Mouse (Mus musculus) forebrain, embryonic 12.5 days (tissue): ENCODE measurements around the gene Gm6020. TPM values are rescaled to one million over a fixed set of nuclear protein-coding genes. Genes with fewer than 3 reads are reported as not detected.
"Not testable (repeated sequence)": the region's sequence is repeated elsewhere in the genome, so short reads cannot be mapped to it uniquely, and the experiment has no call there.

Source experiments
- ATAC-seq: fragments of 200-750 bp; cut with Nextera tagmentation; 2 replicates; pipeline ENCODE4 v1.8.0; 2017; ENCODE audit warnings: moderate TSS enrichment; ENCODE audit not compliant: low FRiP score
- H3K27ac ChIP-seq: fragments of 300-500 bp; sonication (generic); 2 replicates; pipeline ENCODE4 v1.5.1; 2016; ENCODE audit warnings: mild to moderate bottlenecking
- H3K27me3 ChIP-seq: fragments of 300-500 bp; sonication (generic); 2 replicates; pipeline ENCODE4 v1.6.1; 2016; ENCODE audit warnings: mild to moderate bottlenecking
- H3K36me3 ChIP-seq: fragments of 300-500 bp; sonication (generic); replicated peaks from 2 replicates; pipeline ENCODE4 v1.6.1; 2016; ENCODE audit warnings: mild to moderate bottlenecking
- H3K4me1 ChIP-seq: fragments of 300-500 bp; sonication (generic); 2 replicates; pipeline ENCODE4 v1.6.1; 2016
- H3K4me2 ChIP-seq: fragments of 300-500 bp; sonication (generic); 2 replicates; pipeline ENCODE4 v1.6.1; 2016; ENCODE audit warnings: mild to moderate bottlenecking, moderate library complexity
- H3K4me3 ChIP-seq: fragments of 300-500 bp; sonication (generic); replicated peaks from 2 replicates; pipeline ENCODE4 v1.5.1; 2016; ENCODE audit warnings: mild to moderate bottlenecking
- H3K9ac ChIP-seq: fragments of 300-500 bp; sonication (generic); 2 replicates; pipeline ENCODE4 v1.6.1; 2016; ENCODE audit warnings: mild to moderate bottlenecking
- H3K9me3 ChIP-seq: fragments of 300-500 bp; sonication (generic); 2 replicates; pipeline ENCODE4 v1.6.1; 2016
- WGBS: fragments of 180-500 bp; shearing (Covaris S2); methylation state at CpG from one replicate; pipeline ENCODE4 v1.1.7; 2016; 5-methylcytosine and 5-hydroxymethylcytosine counted together
- polyA plus RNA-seq: library from polyadenylated mRNA; unstranded; fragments of >200 nt; fragmentation: Nextera tagmentation; extraction: Ambion mirVana; gene quantifications from 2 replicates; pipeline ENCODE4 v1.2.1, GENCODE M21; 2016

Gene Gm6020
- not detected in 2 replicates for polyA plus RNA-seq

- H3K4me2 ChIP-seq, H3K27ac ChIP-seq, H3K27me3 ChIP-seq, H3K4me1 ChIP-seq, H3K9ac ChIP-seq, H3K4me3 ChIP-seq, ATAC-seq, H3K36me3 ChIP-seq: not testable (repeated sequence)
- H3K9me3 ChIP-seq = peaks cover 27% of the 10 kb centered on the region
- WGBS = 86% methylated on average over 2 of the region's 2 CpGs
Measured at GRCm38 (mm10) chr19:61183590-61183989, at the start of gene Gm6020. Gene Gm6020, plus strand, starts transcription at chr19:61183890.

DNA sequence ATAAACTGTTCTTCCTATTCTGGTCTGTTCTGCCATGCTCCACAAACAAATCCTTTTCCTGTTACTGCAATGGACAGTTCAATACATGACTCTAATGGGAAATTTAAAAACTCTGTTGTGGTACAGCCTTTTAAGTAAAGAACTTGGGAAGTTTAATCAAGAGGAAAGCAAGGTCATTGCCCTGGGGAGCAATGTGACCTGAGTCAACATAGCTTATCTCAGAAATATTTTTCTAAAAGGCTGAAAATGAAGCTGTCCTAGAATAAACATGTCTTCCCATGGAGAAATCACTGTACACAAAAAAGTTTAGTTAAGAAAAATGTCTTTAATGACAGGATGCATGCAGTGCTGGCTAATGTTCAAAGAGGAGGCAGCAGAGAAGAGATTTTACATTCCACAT is 45.0 kb upstream of the Gm6020 start:
- H3K4me3 ChIP-seq = no peak overlapping the region
- no peak overlapping the region for H3K9ac ChIP-seq
- peaks cover 12% of the 10 kb centered on the region for H3K4me1 ChIP-seq
- no peak overlapping the region for H3K4me2 ChIP-seq
- H3K9me3 ChIP-seq = no peaks in the 10 kb centered on the region
- no peak overlapping the region for H3K27ac ChIP-seq
- H3K36me3 ChIP-seq = no peaks in the 10 kb centered on the region
- H3K27me3 ChIP-seq = no peaks in the 10 kb centered on the region
- ATAC-seq = no peak

- Histone ChIP-seq H3K4me2 (peak within 1 kb of the TSS; percentile 68), H3K27ac (0 out of 2 replicates have a peak within 1 kb of the TSS, but pooled peaks have one; percentile 36), H3K4me3 (peak within 1 kb of the TSS; percentile 64), H3K9me3 (no peaks in the 10 kb centered on the region), H3K4me1 (peaks cover 12% of the 10 kb centered on the region), H3K27me3 (no peaks in the 10 kb centered on the region), H3K36me3 (no peaks in the 10 kb centered on the region), H3K9ac (peak within 1 kb of the TSS; percentile 70)
- ATAC-seq = peak; percentile 100
- WGBS = under 1% methylated on average over 18 of the region's 18 CpGs
Measured at GRCm38 (mm10) chr19:61140342-61141206, 43.1 kb upstream of the Gm6020 start, which contains the start of gene Zfp950. Gene Zfp950, minus strand, starts transcription at chr19:61140840.

DNA sequence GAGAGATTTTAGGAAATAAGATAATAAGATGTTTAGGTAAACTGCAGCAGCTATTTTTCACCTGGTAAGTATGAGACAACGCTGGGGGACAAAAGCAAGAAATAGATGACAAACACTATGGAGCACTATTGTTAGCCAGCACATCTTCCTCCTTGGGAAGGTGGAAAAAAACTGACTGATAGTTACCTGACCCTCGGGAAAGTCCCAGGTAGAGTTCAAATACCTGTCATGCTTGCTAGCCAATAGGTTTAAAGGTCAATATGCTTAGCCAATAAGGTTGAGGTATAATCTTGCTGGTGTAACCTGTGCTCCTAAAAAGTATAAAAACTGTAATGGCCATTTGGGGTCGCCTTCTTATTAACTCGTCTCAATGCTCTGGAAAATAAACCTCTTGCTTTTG is 42.4 kb upstream of the Gm6020 start:
- H3K9ac ChIP-seq = peak overlapping the region; percentile 70; the same call in 1 of the 2 replicates
- no peaks in the 10 kb centered on the region for H3K27me3 ChIP-seq
- no peaks in the 10 kb centered on the region for H3K36me3 ChIP-seq
- H3K9me3 ChIP-seq = no peaks in the 10 kb centered on the region
- H3K4me1 ChIP-seq = peaks cover 12% of the 10 kb centered on the region
- H3K4me2 ChIP-seq = peak overlapping the region; percentile 68
- no peak overlapping the region for H3K27ac ChIP-seq
- H3K4me3 ChIP-seq = peak overlapping the region; percentile 64
- 28% methylated on average over 4 of the region's 4 CpGs for WGBS
- no peak for ATAC-seq

DNA sequence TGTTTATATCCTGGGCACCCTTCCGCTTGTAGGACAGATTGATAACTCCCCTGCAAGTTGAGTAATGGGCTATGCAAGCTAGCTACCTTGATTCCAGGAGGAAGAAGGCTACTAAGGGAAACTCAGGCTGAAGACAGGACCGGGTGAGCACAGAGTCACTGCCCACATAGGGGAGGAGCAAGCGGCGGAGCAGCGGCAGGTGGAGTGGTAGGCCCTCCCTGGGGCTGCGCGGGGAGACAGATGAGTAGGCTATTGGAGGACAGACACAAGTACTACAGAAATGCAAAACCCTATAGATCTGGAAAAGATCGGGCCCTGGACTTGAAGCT is 32.4 kb upstream of the Gm6020 start:
- Histone ChIP-seq H3K9ac (peak overlapping the region; percentile 45; the same call in 1 of the 2 replicates), H3K4me2 (peak overlapping the region; percentile 72), H3K9me3 (no peaks in the 10 kb centered on the region), H3K4me1 (peaks cover 7% of the 10 kb centered on the region), H3K4me3 (peak overlapping the region; percentile 42), H3K36me3 (no peaks in the 10 kb centered on the region), H3K27me3 (no peaks in the 10 kb centered on the region), H3K27ac (no peak overlapping the region)
- 6% methylated on average over 8 of the region's 8 CpGs for WGBS
- ATAC-seq = peak; percentile 9; the same call in 1 of the 2 replicates

- no peak overlapping the region for H3K27ac ChIP-seq
Measured at GRCm38 (mm10) chr19:61151701-61152420, 31.8 kb upstream of the Gm6020 start.

GRCm38 (mm10) chr19:61175756-61176324 is 7.8 kb upstream of the Gm6020 start, which contains the start of gene Gm7102:
Gene Gm7102, minus strand, starts transcription at chr19:61176309.
- no peak within 1 kb of the TSS for H3K27ac ChIP-seq
- H3K9ac ChIP-seq = no peak within 1 kb of the TSS
- H3K4me1 ChIP-seq = no peaks in the 10 kb centered on the region
- no peaks in the 10 kb centered on the region for H3K9me3 ChIP-seq
- H3K27me3 ChIP-seq = 0 out of 2 replicates have a peak, but pooled peaks cover 5% of the 10 kb centered on the region
- 37% methylated on average over 39 of the region's 39 CpGs for WGBS
- H3K36me3 ChIP-seq = no peaks in the 10 kb centered on the region
- H3K4me2 ChIP-seq = peak within 1 kb of the TSS; percentile 46
- no peak for ATAC-seq
- H3K4me3 ChIP-seq = peak within 1 kb of the TSS; percentile 25; the same call in 1 of the 2 replicates

More at GRCm38 (mm10) chr19:61151701-61152420, 31.8 kb upstream of the Gm6020 start:
- peaks cover 7% of the 10 kb centered on the region for H3K4me1 ChIP-seq
- H3K9ac ChIP-seq = peak overlapping the region; percentile 45
- H3K4me2 ChIP-seq = peak overlapping the region; percentile 72
- no peaks in the 10 kb centered on the region for H3K36me3 ChIP-seq
- H3K9me3 ChIP-seq = no peaks in the 10 kb centered on the region
- no peaks in the 10 kb centered on the region for H3K27me3 ChIP-seq
- H3K4me3 ChIP-seq = peak overlapping the region; percentile 42
- 8% methylated on average over 27 of the region's 27 CpGs for WGBS
- peak; percentile 41; the same call in 1 of the 2 replicates for ATAC-seq

DNA sequence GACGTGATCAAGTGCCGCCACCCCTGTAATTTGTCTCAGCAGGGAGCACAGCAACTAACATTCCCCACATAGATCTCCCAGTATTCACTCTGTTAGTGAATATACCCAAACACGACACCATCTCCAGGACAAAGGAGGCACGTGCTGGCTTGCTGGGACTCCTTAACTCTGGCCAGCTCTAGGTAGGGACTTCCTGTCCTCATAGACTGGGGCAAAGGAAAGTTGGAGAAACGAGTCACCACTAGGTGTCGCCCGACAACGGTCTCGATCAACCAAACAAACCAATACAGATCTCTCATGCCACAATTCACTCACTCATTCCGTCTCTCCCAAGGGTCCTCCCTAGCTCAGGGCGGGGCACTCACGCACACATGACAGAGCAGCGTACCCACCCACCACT is 15.6 kb downstream of the Gm6020 start:
- no peaks in the 10 kb centered on the region for H3K9me3 ChIP-seq
- no peaks in the 10 kb centered on the region for H3K4me1 ChIP-seq
- H3K36me3 ChIP-seq = no peaks in the 10 kb centered on the region
- no peak overlapping the region for H3K4me3 ChIP-seq
- WGBS = 15% methylated on average over 13 of the region's 13 CpGs
- no peak overlapping the region for H3K9ac ChIP-seq
- ATAC-seq = no peak
- H3K27me3 ChIP-seq = no peaks in the 10 kb centered on the region
- H3K27ac ChIP-seq = no peak overlapping the region
- H3K4me2 ChIP-seq = no peak overlapping the region

GRCm38 (mm10) chr19:61199836-61200235 is 16.1 kb downstream of the Gm6020 start:
- H3K9ac ChIP-seq = no peak overlapping the region
- no peak overlapping the region for H3K4me3 ChIP-seq
- no peak overlapping the region for H3K4me2 ChIP-seq
- no peak for ATAC-seq
- no peaks in the 10 kb centered on the region for H3K27me3 ChIP-seq
- H3K27ac ChIP-seq = no peak overlapping the region
- H3K9me3 ChIP-seq = no peaks in the 10 kb centered on the region
- H3K36me3 ChIP-seq = no peaks in the 10 kb centered on the region
- WGBS = 21% methylated on average over 10 of the region's 10 CpGs
- H3K4me1 ChIP-seq = no peaks in the 10 kb centered on the region

DNA sequence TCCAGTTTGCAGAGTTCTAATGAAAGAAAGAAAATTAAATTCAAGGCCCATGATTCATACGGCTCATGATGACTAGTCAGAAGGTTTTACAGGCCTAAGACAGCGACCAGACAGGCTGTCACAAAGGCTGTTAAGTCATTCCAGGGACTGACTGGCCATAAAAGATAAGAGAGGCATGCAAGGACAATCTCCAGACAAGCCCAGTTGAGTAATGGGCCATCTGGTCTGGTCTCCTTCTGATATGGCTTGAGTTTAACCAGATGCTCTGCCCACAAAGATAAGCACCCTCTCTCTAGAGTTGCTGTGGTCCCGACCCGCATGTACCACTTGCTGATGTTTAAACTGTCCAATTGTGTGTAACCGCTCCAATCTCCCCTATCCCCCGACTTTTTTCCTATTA is 23.8 kb downstream of the Gm6020 start:
- not testable (repeated sequence) for ATAC-seq, H3K9ac ChIP-seq, H3K9me3 ChIP-seq, H3K27me3 ChIP-seq, H3K4me1 ChIP-seq, H3K4me2 ChIP-seq, H3K36me3 ChIP-seq, H3K27ac ChIP-seq, H3K4me3 ChIP-seq
- WGBS = 91% methylated on average over 6 of the region's 6 CpGs

- H3K9ac ChIP-seq = no peak overlapping the region
- WGBS = 93% methylated on average over 6 of the region's 6 CpGs
- ATAC-seq = no peak
- peaks cover 13% of the 10 kb centered on the region for H3K4me1 ChIP-seq
- H3K36me3 ChIP-seq = no peaks in the 10 kb centered on the region
- H3K9me3 ChIP-seq = peaks cover 4% of the 10 kb centered on the region; the same call in 1 of the 2 replicates
- no peak overlapping the region for H3K4me3 ChIP-seq
- no peak overlapping the region for H3K27ac ChIP-seq
- H3K27me3 ChIP-seq = peaks cover 16% of the 10 kb centered on the region; the same call in 1 of the 2 replicates
- no peak overlapping the region for H3K4me2 ChIP-seq
Measured at GRCm38 (mm10) chr19:61223706-61224328, 40.1 kb downstream of the Gm6020 start.
